In the genomic region with DNA sequence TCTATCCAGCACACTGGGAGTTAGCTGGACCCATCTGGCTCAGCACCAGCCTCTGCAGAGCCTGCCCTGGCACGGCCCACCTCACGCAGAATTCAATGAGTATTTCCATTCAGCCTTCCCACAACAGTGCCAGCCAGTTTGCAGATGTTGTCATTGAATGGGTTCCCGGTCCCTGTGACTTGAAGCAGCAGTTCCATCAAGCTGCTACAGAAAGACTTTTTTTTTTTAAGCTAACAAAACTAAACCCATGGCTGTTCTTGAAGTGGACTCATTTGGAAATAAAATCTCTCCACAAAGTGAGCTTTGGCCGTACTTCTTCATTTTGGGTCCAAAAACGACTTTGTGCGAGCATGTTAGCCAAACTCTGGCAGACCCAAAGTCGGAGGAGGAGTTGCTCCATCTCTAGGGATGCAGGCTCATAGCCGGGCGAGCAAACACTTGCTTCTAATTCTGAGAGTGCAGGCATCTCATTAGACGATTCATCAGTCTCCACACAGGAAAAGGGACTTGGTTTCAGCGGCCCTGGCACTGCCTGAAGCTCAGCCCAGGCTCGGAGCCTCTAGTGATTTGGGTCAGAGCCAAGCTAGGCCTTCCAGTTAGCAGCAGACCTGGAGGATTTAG, we compare ENCODE assay signal across 7 mouse cellular contexts.
DNase-seq lines count a peak whose midpoint lies in the region.

No protein-coding gene starts in this region.

- DNase-seq in urinary bladder, postnatal 14 days (ENCODE audit: low spot score), result peak; percentile 28
- no peak for DNase-seq in urinary bladder, postnatal 4 days (ENCODE audit: low spot score in 2 of 2)
- peak; percentile 46 to 67 for DNase-seq in frontal cortex, postnatal 36 days (ENCODE audit: low spot score in 2 of 2)
- peak; percentile 33 to 51 for DNase-seq in left cerebral cortex, adult 18-20 months (ENCODE audit: low spot score in 2 of 2)
- DNase-seq in thymus, postnatal 10 days (ENCODE audit: low spot score in 2 of 2), result no peak
- DNase-seq in adrenal gland, adult (ENCODE audit: inconsistent age in 2 of 2, low spot score in 1 of 2), result no peak
- no peak for DNase-seq in spleen, postnatal 4 days (ENCODE audit: low spot score in 2 of 2)

Comparison
In these comparisons a context has a peak if more than half of its experiments do, and no peak if none do; other contexts are left out.
1. DNase-seq: peak in urinary bladder, postnatal 14 days (single experiment), frontal cortex, postnatal 36 days (2 of 2) and left cerebral cortex, adult 18-20 months (2 of 2); none in urinary bladder, postnatal 4 days (0 of 2), thymus, postnatal 10 days (0 of 2), adrenal gland, adult (0 of 2) and spleen, postnatal 4 days (0 of 2).